ENCODE assay signal across 11 mouse cellular contexts in the genomic region with DNA sequence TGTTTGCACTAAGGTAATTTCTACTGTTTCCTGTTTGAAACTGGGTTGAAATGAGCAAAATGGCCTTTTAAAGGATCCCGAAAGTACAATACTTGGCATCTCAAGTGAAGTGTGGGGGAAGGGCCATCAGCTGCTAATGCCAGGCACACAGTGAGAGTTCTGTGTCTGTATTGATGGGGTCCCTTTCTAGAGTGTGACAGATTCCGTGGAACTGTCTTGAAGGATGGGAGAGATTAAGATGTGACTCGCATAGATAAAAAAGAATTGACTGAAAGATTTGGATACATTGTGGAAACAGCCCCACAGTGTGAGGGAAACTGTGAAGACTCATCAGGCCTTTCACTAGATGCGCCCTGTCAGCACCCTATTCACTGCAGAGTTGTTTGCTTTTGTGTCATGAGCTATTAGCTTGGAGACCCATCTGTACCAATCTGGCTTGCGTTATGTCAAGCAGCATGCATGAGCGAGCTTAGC.
A peak's percentile ranks its signal among the peaks of the same experiment; 100 is the strongest.
DNase-seq lines count a peak whose midpoint lies in the region; ATAC-seq and TF ChIP-seq lines count a peak whose summit lies in the region.
"Had no signal": no experiment of that assay in that cellular context is flagged by ENCODE, and none has a peak within 500 bp of the region (broad histone marks: within the 10 kb centered on the region; RNA-seq: fewer than 3 reads in every experiment).

No protein-coding gene starts in this region.

- no peak overlapping the region for H3K4me3 ChIP-seq in lung, embryonic 15.5 days
- H3K4me3 ChIP-seq in hindbrain, postnatal 0 days (ENCODE audit: low read length), result no peak overlapping the region
- H3K4me3 ChIP-seq in intestine, embryonic 15.5 days (replicated peaks), result no peak overlapping the region

- ATAC-seq in cerebellum, adult (ENCODE audit: insufficient number of reproducible peaks, low FRiP score, low TSS enrichment), result no peak
- no peak for ATAC-seq in lung, embryonic 15.5 days (ENCODE audit: borderline replicate concordance, extremely low read depth, low FRiP score, low TSS enrichment)
- ATAC-seq in hindbrain, postnatal 0 days, result peak; percentile 86
- ATAC-seq in intestine, embryonic 15.5 days, result no peak
- ATAC-seq: liver, postnatal 0 days had no signal

- no peak overlapping the region for H3K4me2 ChIP-seq in lung, embryonic 15.5 days
- H3K4me2 ChIP-seq in hindbrain, postnatal 0 days (ENCODE audit: low read depth, low read length), result no peak overlapping the region
- no peak overlapping the region for H3K4me2 ChIP-seq in intestine, embryonic 15.5 days (replicated peaks)

- H3K27me3 ChIP-seq in lung, embryonic 15.5 days, result no peaks in the 10 kb centered on the region
- H3K27me3 ChIP-seq in hindbrain, postnatal 0 days (ENCODE audit: insufficient read depth, low read length), result no peaks in the 10 kb centered on the region
- no peaks in the 10 kb centered on the region for H3K27me3 ChIP-seq in intestine, embryonic 15.5 days (replicated peaks)

- H3K4me1 ChIP-seq in lung, embryonic 15.5 days, result peaks cover 36% of the 10 kb centered on the region
- peaks cover 24% of the 10 kb centered on the region for H3K4me1 ChIP-seq in hindbrain, postnatal 0 days (ENCODE audit: insufficient read depth, low read length)
- no peaks in the 10 kb centered on the region for H3K4me1 ChIP-seq in intestine, embryonic 15.5 days (replicated peaks)

- peak overlapping the region; percentile 59 for H3K27ac ChIP-seq in lung, embryonic 15.5 days
- H3K27ac ChIP-seq in hindbrain, postnatal 0 days, result peak overlapping the region; percentile 82
- no peak overlapping the region for H3K27ac ChIP-seq in intestine, embryonic 15.5 days

- DNase-seq in cerebellum, postnatal 10 days, result peak; percentile 49 to 61
- no peak for DNase-seq in lung, postnatal 14 days
- peak; percentile 82 for DNase-seq in hindbrain, postnatal 0 days (ENCODE audit: low spot score)
- peak; percentile 73 for DNase-seq in retina, postnatal 1 day
- DNase-seq in left cerebral cortex, adult 11 months (ENCODE audit: low spot score), result no peak
- DNase-seq: gastrocnemius, postnatal 14 days; kidney, postnatal 4 days; liver, postnatal 0 days had no signal

- H3K36me3 ChIP-seq in lung, embryonic 15.5 days, result peaks cover 24% of the 10 kb centered on the region
- peaks cover 8% of the 10 kb centered on the region; the same call in 1 of the 2 replicates for H3K36me3 ChIP-seq in hindbrain, postnatal 0 days (ENCODE audit: insufficient read depth, low read length)
- H3K36me3 ChIP-seq in intestine, embryonic 15.5 days, result no peaks in the 10 kb centered on the region

- H3K9me3 ChIP-seq in lung, embryonic 15.5 days, result no peaks in the 10 kb centered on the region
- H3K9me3 ChIP-seq in hindbrain, postnatal 0 days (ENCODE audit: low read length), result no peaks in the 10 kb centered on the region
- H3K9me3 ChIP-seq in intestine, embryonic 15.5 days, result no peaks in the 10 kb centered on the region

- no peak for TF ChIP-seq CTCF in hindbrain, postnatal 0 days (IDR thresholded peaks at IDR 0.05; ENCODE audit: low read depth)

- WGBS in lung, embryonic 15.5 days, result 56% methylated on average over 6 of the region's 6 CpGs
- 23% methylated on average over 6 of the region's 6 CpGs for WGBS in hindbrain, postnatal 0 days
- WGBS in intestine, embryonic 15.5 days, result 67% methylated on average over 6 of the region's 6 CpGs

- no peak overlapping the region for H3K9ac ChIP-seq in lung, embryonic 15.5 days
- no peak overlapping the region for H3K9ac ChIP-seq in hindbrain, postnatal 0 days (replicated peaks; ENCODE audit: low read length)
- H3K9ac ChIP-seq in intestine, embryonic 15.5 days, result no peak overlapping the region
- H3K9ac ChIP-seq: liver, postnatal 0 days had no signal

Comparison
In these comparisons a context has a peak if more than half of its experiments do, and no peak if none do; other contexts are left out.
1. DNase-seq: peak in cerebellum, postnatal 10 days (2 of 2), hindbrain, postnatal 0 days (single experiment) and retina, postnatal 1 day (single experiment); none in lung, postnatal 14 days (single experiment) and left cerebral cortex, adult 11 months (single experiment).